Mouse (Mus musculus): ENCODE measurements around the gene D430019H16Rik. TPM values are rescaled to one million over a fixed set of nuclear protein-coding genes. Genes with fewer than 3 reads are reported as not detected.

Gene D430019H16Rik
- under 1 TPM in 1 of 26 experiments, not detected in 25; 0.28 TPM for total RNA-seq (2018; cell fraction: chromatin; rRNA removed)
- total RNA-seq (2018; cell fraction: cytosol; rRNA removed), result not detected
- total RNA-seq (2018; cell fraction: nucleus; rRNA removed), result not detected
- polyA plus RNA-seq (2018), result not detected in 3 replicates

DNA sequence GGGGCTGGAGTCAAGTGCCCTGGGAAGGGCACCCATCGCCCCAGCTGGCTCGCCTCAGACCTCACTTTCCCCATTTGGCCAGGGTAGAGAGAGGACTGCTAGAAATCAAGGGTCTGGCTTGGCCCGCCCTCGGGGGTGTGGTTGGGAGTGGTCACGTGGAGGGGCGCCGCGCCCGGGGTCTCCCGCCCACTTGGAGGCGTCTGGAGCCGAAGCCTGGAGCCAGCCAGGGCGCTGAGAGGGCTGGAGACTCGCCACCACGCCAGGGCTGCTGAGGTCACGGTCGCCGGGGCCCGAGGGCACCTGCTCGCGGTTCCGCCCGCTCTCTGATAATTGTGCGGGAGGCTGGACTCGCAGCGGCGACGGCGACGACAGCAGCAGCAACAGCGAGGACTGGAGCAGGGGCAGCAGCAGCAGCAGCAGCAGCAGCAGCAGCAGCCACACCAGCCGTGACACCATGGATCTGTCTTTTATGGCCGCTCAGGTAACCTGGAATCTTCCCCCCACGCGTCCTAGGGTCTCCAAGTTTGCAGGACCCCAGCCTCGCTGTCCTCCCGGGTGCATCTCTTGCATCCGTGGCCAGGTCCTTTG is at the start of gene D430019H16Rik:
D430019H16Rik (plus strand) TSS at position 187 of the 588 bp plus-strand sequence.
- WGBS (ENCODE audit: missing documents), result 2% methylated on average over 38 of the region's 38 CpGs
- H3K4me3 ChIP-seq (ENCODE audit: inconsistent target), result no peak within 1 kb of the TSS
- no peak within 1 kb of the TSS for H3K27ac ChIP-seq

DNA sequence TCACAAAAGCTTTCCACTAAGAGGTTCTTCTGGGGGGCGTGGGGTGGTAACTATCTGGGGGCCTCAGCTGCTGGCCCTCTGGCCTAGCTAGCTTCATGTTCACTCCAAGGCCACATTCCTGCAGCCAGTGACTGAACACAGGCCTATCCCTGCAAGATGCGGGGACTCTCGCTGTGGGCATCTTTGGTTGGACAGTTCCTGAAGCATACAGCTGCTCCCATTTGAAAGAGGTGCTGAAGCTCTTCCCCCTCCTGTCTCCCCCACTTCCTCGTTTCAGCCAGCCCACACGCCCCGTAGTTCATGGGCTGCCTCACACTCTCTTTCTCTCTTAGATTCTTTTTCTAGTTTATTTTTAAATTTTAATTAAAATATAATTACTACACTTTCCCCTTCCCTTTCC is 47.6 kb upstream of the D430019H16Rik start:
- H3K27ac ChIP-seq, result no peak overlapping the region
- no peaks in the 10 kb centered on the region for H3K36me3 ChIP-seq (ENCODE audit: inconsistent target)
- 27% methylated on average over 6 of the region's 6 CpGs for WGBS (ENCODE audit: missing documents)
- H3K4me3 ChIP-seq (ENCODE audit: inconsistent target), result no peak overlapping the region
- H3K79me2 ChIP-seq (ENCODE audit: inconsistent target), result no peaks in the 10 kb centered on the region

More for the DNA sequence above, at the start of gene D430019H16Rik:
- no peaks in the 10 kb centered on the region for H3K79me2 ChIP-seq (ENCODE audit: inconsistent target)
- no peaks in the 10 kb centered on the region for H3K36me3 ChIP-seq (ENCODE audit: inconsistent target)

DNA sequence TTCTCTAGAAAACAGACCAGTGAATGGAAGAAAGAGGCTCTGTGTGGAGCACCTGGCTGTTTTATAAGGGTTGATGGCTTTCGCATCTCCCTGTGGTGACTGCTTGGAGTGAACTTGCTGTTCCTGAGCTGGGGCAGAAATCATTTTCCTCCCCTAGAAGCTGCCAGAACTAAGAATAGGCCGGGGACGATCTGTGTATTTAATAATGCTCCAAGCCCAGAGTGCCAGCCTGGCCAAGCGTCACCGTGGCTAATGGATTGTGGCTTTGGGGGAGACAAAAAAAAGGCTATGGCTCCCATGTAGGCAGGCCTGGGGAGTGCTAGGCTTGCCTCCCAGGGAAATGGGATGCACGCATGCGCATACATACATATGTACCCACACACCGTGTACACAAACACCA is 39.7 kb upstream of the D430019H16Rik start:
- no peaks in the 10 kb centered on the region for H3K36me3 ChIP-seq (ENCODE audit: inconsistent target)
- no peak overlapping the region for H3K4me3 ChIP-seq (ENCODE audit: inconsistent target)
- H3K27ac ChIP-seq, result no peak overlapping the region
- 95% methylated on average over 8 of the region's 8 CpGs for WGBS (ENCODE audit: missing documents)
- no peaks in the 10 kb centered on the region for H3K79me2 ChIP-seq (ENCODE audit: inconsistent target)

DNA sequence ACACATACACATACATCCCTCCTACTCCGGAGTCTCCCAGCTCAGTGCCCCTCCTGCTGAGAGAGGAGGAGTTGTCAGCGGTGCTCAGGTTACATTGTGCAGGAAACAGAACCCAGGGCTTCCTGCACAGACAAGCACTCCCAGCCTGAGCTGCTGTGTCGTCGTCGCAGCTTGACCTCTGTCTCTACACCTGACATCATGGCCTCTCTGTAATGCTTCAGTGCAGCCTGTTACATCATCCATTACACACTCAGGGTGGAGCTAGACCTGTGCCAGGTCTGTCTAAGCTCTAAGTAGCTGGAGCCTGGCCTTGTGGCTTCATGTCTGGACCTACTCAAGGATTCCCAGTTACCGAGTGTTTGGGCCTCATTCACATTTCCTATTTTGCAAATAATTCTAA is 33.2 kb upstream of the D430019H16Rik start:
- no peaks in the 10 kb centered on the region for H3K79me2 ChIP-seq (ENCODE audit: inconsistent target)
- no peak overlapping the region for H3K4me3 ChIP-seq (ENCODE audit: inconsistent target)
- no peaks in the 10 kb centered on the region for H3K36me3 ChIP-seq (ENCODE audit: inconsistent target)
- no peak overlapping the region for H3K27ac ChIP-seq
- WGBS (ENCODE audit: missing documents), result 48% methylated on average over 6 of the region's 6 CpGs

DNA sequence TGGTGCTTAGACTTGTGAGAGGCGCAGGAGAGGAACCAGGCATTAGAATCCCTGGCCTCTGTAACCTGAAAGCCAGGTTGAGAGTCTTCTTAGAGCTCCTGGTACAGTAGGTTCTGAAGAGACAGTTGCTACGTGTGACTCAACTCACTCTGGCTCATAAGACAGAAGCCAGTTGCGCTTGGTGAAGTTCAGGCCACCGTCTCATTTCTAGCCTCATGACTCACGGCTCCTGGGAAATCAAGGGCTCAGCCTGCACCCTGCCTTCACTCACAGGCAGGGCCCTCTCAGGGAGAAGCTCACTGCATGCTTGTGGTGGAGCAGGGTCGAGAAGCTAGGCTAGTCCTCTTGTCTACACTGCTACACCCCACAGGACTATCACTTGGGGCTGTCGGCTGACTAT is 27.1 kb upstream of the D430019H16Rik start:
- Histone ChIP-seq H3K27ac (no peak overlapping the region), H3K36me3 (ENCODE audit: inconsistent target) (no peaks in the 10 kb centered on the region), H3K79me2 (ENCODE audit: inconsistent target) (no peaks in the 10 kb centered on the region), H3K4me3 (ENCODE audit: inconsistent target) (no peak overlapping the region)
- 53% methylated on average over 7 of the region's 7 CpGs for WGBS (ENCODE audit: missing documents)

DNA sequence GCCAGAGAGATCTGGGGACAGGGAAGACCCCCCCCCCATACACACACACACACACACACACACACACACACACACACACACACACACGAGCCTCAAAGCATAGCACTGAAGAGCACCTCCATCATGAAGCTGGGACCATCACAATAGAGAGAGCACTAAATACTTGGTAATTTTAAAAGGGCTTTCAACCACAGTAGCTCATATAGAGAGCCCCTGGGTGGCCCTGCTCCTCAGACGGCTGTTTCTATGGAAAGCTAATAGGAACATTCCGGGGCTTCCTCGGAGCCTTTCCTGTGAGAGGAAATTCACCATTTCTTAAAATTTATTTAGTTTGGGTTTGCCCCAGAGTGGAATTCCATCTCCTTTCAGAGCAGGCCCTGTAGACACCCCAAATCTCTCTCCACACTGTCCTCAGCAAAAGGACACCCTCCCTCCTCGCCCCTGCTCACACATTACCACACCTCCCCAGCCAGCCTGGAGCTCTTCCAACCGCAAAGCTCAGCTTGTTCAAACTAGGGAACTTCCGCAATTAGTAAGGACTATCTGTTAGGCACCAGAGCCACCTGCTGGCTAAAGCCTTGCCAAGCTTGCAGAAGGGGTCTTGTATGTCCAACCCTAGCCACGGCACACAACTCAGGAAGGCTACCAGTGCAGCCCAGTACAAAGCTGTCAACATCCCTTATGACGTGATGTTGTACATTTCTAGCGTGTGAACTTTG is 26.5 kb upstream of the D430019H16Rik start:
- H3K27ac ChIP-seq, result no peak overlapping the region
- H3K36me3 ChIP-seq (ENCODE audit: inconsistent target), result no peaks in the 10 kb centered on the region
- no peaks in the 10 kb centered on the region for H3K79me2 ChIP-seq (ENCODE audit: inconsistent target)
- H3K4me3 ChIP-seq (ENCODE audit: inconsistent target), result no peak overlapping the region
- WGBS (ENCODE audit: missing documents), result 24% methylated on average over 9 of the region's 10 CpGs

DNA sequence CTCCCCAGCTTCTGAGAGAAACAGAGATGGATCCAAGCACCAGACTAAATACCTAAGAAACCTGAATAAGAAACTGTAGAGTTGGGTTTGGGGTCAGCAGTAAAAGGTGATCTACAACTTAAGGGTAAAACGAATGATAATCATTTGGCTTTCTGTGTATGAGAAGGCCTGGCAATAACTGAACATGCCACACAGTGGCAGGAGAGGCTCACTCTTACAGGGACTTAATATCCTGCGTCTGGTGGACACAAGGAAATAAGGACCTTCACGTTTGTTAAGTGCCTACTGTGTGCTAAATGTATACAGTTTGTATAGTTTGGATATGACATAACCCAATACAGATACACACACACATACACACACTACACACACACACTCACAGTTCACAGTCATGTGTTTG is 21.8 kb upstream of the D430019H16Rik start:
- no peaks in the 10 kb centered on the region for H3K36me3 ChIP-seq (ENCODE audit: inconsistent target)
- no peaks in the 10 kb centered on the region for H3K79me2 ChIP-seq (ENCODE audit: inconsistent target)
- no peak overlapping the region for H3K27ac ChIP-seq
- H3K4me3 ChIP-seq (ENCODE audit: inconsistent target), result no peak overlapping the region
- WGBS (ENCODE audit: missing documents), result 28% methylated on average over 3 of the region's 3 CpGs

DNA sequence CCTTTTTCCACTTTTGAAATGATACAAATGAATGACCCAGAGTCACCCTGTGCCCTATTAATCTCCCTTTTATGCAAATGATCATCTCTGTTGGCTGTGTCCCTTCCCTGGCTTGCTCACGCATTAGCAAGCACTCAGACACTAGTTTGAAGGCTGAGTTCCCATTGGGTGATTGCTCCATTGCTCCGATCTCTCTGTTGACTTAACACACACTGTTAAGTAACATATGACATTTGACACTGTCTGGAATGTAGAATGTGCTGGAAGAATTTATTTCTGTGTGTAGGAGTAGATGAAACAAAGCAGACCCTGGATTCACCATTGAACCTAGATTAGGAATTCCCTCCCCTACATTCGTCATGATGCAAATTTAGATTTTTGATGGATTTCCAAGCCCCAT is 20.8 kb upstream of the D430019H16Rik start:
- WGBS (ENCODE audit: missing documents), result 89% methylated on average over 3 of the region's 3 CpGs
- Histone ChIP-seq H3K79me2 (ENCODE audit: inconsistent target) (no peaks in the 10 kb centered on the region), H3K36me3 (ENCODE audit: inconsistent target) (no peaks in the 10 kb centered on the region)

DNA sequence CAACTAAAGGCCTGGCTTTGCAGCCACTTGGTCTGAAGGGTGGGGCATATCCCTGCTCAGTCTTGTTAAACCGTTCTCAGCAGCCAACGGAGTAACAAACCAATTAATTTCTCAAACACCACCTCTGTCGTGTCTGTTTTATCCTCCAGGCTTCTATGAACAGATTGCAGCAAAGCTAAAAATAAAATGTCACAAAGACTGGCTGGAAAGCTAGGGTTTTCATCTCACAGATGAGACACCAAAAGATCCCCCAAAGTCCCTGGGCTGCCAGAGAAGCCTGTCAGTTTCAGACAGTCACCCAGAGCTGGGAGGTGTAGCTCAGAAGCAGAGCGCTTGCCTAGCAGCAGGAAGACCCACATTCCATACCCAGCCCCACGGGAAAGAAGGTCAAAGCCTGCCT is 15.4 kb upstream of the D430019H16Rik start:
- H3K36me3 ChIP-seq (ENCODE audit: inconsistent target), result no peaks in the 10 kb centered on the region
- WGBS (ENCODE audit: missing documents), result 72% methylated on average over 5 of the region's 5 CpGs
- no peaks in the 10 kb centered on the region for H3K79me2 ChIP-seq (ENCODE audit: inconsistent target)
- H3K27ac ChIP-seq, result no peak overlapping the region
- no peak overlapping the region for H3K4me3 ChIP-seq (ENCODE audit: inconsistent target)

More for the DNA sequence above, 20.8 kb upstream of the D430019H16Rik start:
- Histone ChIP-seq H3K4me3 (ENCODE audit: inconsistent target) (no peak overlapping the region), H3K27ac (no peak overlapping the region)

DNA sequence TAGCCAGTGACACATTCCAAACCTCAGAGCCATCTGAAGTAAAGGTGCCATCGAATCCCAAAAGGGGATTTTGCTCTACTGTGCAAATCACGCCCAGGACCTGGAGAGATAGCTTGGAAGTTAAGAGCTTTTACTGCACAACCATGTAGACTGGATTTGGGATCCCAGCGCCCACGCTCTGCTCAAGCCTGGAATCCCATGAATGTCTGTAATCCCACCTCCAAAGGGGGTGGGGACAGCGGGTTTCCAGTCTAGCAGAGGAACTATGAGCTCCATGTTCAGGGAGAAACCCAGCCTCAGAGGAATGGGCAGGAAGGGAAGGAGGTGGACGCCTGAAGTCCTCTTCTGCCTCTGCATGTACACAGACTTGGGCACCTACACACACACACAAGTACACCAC is 13.7 kb upstream of the D430019H16Rik start:
- WGBS (ENCODE audit: missing documents), result 90% methylated on average over 6 of the region's 6 CpGs
- H3K36me3 ChIP-seq (ENCODE audit: inconsistent target), result no peaks in the 10 kb centered on the region
- no peak overlapping the region for H3K27ac ChIP-seq
- H3K4me3 ChIP-seq (ENCODE audit: inconsistent target), result no peak overlapping the region
- H3K79me2 ChIP-seq (ENCODE audit: inconsistent target), result no peaks in the 10 kb centered on the region

DNA sequence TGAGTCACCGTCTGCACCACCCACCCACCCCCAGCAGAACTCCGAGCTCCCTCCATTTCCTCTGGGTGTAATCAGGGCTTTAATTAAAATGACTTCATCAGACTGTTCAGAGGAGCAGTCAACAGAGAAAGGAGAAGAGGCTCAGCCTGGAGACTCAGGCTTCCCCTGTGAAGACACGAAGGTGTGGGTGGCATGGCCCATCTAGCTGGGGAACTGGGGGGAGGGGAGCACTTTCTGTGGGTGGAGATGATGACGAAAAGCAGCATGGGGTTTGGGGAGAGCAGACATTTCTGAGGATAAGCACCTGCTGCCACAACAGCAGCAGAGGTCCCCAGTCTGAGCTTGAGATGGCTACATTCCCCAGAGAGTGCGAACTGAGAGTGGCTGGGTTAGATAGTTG is 10.1 kb upstream of the D430019H16Rik start:
- H3K27ac ChIP-seq, result no peak overlapping the region
- H3K36me3 ChIP-seq (ENCODE audit: inconsistent target), result no peaks in the 10 kb centered on the region
- H3K4me3 ChIP-seq (ENCODE audit: inconsistent target), result no peak overlapping the region
- WGBS (ENCODE audit: missing documents), result 74% methylated on average over 5 of the region's 5 CpGs
- H3K79me2 ChIP-seq (ENCODE audit: inconsistent target), result no peaks in the 10 kb centered on the region

DNA sequence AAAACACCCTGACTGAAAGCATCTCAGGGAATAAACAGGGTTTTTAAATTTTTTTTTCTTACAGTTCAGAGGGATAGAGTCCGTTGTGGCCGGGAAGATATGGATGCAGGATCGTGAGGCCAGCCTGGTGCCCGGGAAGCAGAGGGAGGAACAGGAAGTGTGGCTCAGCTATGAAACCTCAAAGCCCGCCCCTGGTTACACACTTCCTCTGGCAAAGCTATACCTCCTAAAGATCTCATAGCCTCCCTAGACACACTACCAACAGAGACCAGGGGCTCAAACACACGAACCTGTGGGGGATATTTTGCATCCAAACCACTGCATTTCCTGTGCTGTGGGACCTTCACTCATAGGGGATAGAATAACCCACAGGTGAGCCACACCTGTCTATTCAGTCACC is 7.9 kb upstream of the D430019H16Rik start:
- no peaks in the 10 kb centered on the region for H3K36me3 ChIP-seq (ENCODE audit: inconsistent target)
- no peak overlapping the region for H3K4me3 ChIP-seq (ENCODE audit: inconsistent target)
- H3K79me2 ChIP-seq (ENCODE audit: inconsistent target), result no peaks in the 10 kb centered on the region
- 11% methylated on average over 6 of the region's 6 CpGs for WGBS (ENCODE audit: missing documents)
- no peak overlapping the region for H3K27ac ChIP-seq

DNA sequence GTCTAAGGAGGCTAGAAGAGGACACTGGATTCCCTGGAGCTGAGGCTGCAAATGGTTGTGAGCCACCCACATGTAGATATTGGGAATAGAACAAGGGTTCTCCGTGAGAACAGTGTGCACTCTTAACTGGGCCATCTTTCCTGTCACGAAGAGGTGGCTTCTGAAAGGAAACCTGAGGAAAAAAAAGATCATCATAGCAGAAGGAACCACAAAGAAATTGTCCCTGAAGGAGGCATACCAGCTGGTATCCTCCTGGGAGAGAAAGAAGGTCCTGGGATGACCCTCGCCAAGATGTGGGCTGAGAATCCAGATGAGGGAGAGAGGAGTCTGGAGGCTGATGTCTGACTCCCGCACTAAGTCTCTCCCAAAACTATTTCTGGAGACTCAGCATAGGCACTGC is 4.4 kb upstream of the D430019H16Rik start:
- WGBS (ENCODE audit: missing documents), result 92% methylated on average over 4 of the region's 4 CpGs
- H3K27ac ChIP-seq, result no peak overlapping the region
- no peaks in the 10 kb centered on the region for H3K36me3 ChIP-seq (ENCODE audit: inconsistent target)
- no peaks in the 10 kb centered on the region for H3K79me2 ChIP-seq (ENCODE audit: inconsistent target)
- no peak overlapping the region for H3K4me3 ChIP-seq (ENCODE audit: inconsistent target)

DNA sequence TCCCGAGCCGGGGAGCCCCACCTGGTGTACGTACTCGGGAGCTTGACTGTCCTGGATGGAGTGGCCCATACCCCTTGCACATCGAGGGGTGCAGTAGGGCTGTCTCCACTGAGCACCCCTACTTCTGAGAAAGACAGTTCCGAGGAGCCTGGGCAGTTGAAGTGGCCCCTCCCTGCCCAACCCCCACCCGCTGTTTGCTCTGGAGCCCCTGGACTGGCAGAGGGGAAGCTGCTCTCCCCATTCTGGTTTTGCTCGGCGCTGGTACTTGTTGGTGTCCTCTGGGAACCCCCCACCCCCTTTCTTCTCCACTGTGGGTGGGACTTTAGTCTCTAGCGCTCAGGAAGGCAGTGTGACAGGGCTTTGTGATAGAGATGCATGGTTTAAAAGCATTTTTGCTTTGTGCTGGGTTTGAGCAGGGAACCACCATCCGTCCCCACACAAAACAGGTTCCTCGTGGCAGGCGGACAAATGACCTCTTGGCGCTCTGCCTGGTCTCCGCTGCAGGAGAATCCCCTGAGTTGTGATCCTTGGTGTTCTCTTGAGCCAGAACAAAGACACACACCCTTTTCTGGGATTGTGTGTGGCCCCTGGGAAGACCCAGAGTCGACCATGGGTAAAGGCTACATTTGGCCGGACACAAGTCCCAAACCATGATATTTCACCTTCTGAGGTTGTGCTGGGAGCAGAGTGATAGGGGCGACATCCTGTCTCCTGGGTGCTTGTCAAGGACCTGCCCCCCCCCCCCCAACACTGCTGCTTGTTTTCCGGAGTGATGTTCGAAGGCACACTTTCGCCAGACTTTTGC is 804 bp downstream of the D430019H16Rik start:
- H3K4me3 ChIP-seq (ENCODE audit: inconsistent target), result no peak overlapping the region
- H3K27ac ChIP-seq, result no peak overlapping the region
- 7% methylated on average over 21 of the region's 21 CpGs for WGBS (ENCODE audit: missing documents)
- H3K36me3 ChIP-seq (ENCODE audit: inconsistent target), result no peaks in the 10 kb centered on the region
- no peaks in the 10 kb centered on the region for H3K79me2 ChIP-seq (ENCODE audit: inconsistent target)

DNA sequence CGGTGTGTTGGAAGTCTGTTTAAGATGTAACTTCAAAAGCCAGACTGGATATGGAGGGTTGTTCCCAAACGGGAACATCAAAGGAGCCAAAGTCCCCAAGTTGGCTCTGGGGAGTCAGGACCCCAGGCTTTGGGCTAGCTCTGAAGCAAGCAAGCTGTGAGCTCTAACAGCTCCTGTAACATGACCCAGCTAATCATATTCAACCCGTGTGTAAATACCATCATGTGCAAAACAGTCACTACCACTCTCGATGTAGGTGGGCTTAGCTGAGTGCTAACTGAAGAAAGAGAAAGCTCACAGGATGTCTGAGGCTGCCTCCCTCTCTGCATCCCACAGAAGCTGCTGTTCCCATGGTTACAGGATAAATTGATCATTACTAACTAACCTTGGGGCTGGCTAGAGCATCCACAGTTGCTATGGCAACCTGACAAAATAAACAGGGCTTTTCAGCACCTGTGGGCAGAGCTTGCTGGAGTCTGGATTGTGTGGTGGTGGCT is 1.5 kb downstream of the D430019H16Rik start:
- no peaks in the 10 kb centered on the region for H3K79me2 ChIP-seq (ENCODE audit: inconsistent target)
- 21% methylated on average over 4 of the region's 4 CpGs for WGBS (ENCODE audit: missing documents)
- H3K36me3 ChIP-seq (ENCODE audit: inconsistent target), result no peaks in the 10 kb centered on the region
- H3K4me3 ChIP-seq (ENCODE audit: inconsistent target), result no peak overlapping the region
- no peak overlapping the region for H3K27ac ChIP-seq

Data from macrophage (primary cell).